Mouse (Mus musculus): ENCODE results near the gene Rpf2. TPM values are rescaled to one million over a fixed set of nuclear protein-coding genes. Genes with fewer than 3 reads are reported as not detected.

Rpf2 gene
- total RNA-seq, 1 experiment from 2014 or later = 215 TPM

DNA sequence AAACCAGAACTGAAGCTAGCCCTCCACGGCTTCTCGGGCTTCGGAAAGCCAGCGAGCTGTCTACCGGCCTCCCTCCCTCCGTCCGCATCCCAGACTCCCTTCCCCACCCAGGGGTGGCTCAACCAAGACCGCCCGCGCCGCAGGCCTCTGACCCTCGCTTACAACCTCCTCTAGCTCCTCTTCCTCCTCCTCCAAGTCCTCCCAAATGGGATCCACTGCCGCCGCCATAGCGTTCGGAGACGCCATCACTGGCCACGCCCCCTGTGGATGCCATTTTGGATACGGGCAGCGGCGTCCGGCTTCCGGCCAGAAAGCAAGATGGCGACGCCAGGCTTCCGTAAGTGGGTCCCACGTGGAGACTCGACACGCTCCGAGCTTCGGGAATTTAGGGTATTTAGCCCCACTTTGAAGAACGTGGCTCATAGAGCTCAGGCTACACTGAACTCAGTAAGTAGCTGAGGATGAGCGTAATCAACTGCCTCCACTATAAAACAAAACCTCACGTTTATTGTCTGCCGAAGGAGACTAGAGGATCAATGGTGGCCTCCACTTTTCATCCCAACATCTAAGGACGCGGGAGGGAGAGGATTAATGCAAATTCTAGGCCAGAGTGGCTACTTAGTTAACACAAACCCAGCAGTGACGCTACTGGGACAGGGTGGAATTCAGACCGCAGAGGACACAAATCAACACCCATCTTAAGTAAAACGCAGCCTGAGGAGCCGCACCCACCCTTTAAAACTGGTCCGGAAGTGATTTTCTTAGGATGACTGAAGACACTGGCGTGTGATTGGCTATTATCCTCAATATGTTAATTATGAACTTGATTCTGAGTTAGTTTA, 10.8 kb upstream of the Rpf2 start, which contains the start of gene Gtf3c6:
Gene Gtf3c6, minus strand, starts transcription at position 695 of the 842 bp plus-strand sequence.
- ATAC-seq (replicated peaks in 1 of 2; ENCODE audit: insufficient read depth in 1 of 2, low FRiP score in 2 of 2, low TSS enrichment in 1 of 2, low read depth in 1 of 2, poor library complexity in 2 of 2, severe bottlenecking in 2 of 2) = peak; percentile 70 to 76

DNA sequence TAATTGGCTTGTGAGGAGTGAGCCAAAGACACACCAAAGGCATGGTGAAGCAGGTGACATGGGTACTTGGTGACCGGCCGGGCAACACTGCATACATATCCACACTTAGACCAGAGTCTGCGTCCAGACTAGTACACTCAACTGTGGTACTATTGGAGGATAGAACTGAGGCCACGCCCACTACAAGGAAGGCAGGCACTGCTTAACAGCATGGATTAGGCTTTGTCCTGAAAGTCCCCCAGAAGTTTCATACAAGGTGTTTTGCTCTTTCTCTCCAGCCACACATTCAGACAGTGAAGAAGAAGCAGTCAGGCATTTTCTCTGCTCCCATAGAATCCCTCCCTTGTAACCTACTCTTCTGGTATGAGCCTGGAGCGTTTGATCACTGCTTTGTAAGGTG, 9.9 kb upstream of the Rpf2 start:
- ATAC-seq (replicated peaks in 1 of 2; ENCODE audit: insufficient read depth in 1 of 2, low FRiP score in 2 of 2, low TSS enrichment in 1 of 2, low read depth in 1 of 2, poor library complexity in 2 of 2, severe bottlenecking in 2 of 2) = peak; percentile 22 to 30; a peak in 1 of 4 replicates

DNA sequence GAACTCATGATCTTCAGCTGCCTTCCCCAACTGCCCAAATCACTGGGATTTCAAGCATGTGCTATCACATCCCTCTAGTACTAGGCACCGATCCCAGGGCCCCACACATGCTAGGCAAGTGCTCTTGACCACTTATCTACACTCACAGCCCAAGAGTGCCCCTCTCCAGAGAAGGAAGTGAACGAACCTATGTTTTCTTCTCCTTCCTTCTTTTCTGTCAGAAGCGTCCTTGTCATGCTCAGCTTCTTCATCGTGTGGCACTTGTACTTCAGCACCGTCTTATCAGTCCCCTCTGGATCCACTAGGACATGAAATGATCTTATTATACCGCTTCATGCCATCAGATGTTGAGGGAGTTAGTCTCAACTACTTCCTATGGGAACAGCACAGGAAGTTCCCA, 4.1 kb upstream of the Rpf2 start:
- ATAC-seq (replicated peaks in 1 of 2; ENCODE audit: insufficient read depth in 1 of 2, low FRiP score in 2 of 2, low TSS enrichment in 1 of 2, low read depth in 1 of 2, poor library complexity in 2 of 2, severe bottlenecking in 2 of 2) = no peak

GRCm38 (mm10) chr10:40249625-40250024, 2.8 kb upstream of the Rpf2 start:
- ATAC-seq (replicated peaks in 1 of 2; ENCODE audit: insufficient read depth in 1 of 2, low FRiP score in 2 of 2, low TSS enrichment in 1 of 2, low read depth in 1 of 2, poor library complexity in 2 of 2, severe bottlenecking in 2 of 2) = no peak

DNA sequence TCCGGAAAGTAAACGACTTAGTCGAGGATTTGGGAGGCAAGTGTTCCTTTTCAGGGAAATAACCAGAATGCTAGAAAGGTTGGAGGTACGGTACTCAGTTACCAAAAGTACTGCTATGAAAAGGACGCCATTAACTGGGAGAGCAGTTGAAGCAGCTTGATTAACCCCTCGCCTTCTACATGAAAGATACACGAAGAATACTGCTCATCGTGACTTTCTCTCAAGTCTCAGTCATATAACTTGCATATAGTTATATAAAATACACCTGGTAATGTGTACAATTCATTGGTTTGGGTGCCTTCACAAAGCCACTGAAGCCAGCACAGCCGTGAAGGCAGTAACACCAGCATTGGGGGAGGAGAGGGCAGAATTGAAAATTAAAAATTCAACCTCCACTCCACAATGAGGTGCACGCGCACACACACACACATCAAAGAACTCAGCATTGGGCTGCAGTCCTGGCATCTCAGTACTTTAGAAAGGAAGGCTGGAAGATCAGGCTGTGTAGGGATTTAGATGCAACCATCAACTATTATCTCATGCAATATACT, 405 bp upstream of the Rpf2 start:
- ATAC-seq (replicated peaks in 1 of 2; ENCODE audit: insufficient read depth in 1 of 2, low FRiP score in 2 of 2, low TSS enrichment in 1 of 2, low read depth in 1 of 2, poor library complexity in 2 of 2, severe bottlenecking in 2 of 2) = no peak; a peak in 1 of 4 replicates

DNA sequence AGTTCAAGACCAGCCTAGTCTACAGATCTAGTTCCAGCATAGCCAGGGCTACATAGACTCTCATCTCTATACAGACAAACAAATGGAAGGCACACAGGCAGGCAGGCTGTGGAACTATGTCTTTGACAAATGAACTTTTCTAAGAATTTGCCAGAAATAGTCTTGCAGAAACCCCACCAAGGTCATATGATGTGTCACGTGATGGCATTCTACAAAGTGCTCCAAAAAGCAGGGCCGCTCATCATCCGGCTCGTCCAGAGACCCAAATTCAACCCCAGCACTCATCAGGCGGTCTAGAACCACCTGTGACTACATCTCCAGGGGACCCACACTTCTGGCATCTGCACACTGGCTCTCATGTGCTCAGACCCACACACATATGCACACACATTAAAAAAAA, 9.0 kb downstream of the Rpf2 start:
- no peak for ATAC-seq (replicated peaks in 1 of 2; ENCODE audit: insufficient read depth in 1 of 2, low FRiP score in 2 of 2, low TSS enrichment in 1 of 2, low read depth in 1 of 2, poor library complexity in 2 of 2, severe bottlenecking in 2 of 2)

- no peak for ATAC-seq (replicated peaks in 1 of 2; ENCODE audit: insufficient read depth in 1 of 2, low FRiP score in 2 of 2, low TSS enrichment in 1 of 2, low read depth in 1 of 2, poor library complexity in 2 of 2, severe bottlenecking in 2 of 2)
Observed at GRCm38 (mm10) chr10:40233241-40233640, 13.6 kb downstream of the Rpf2 start.

DNA sequence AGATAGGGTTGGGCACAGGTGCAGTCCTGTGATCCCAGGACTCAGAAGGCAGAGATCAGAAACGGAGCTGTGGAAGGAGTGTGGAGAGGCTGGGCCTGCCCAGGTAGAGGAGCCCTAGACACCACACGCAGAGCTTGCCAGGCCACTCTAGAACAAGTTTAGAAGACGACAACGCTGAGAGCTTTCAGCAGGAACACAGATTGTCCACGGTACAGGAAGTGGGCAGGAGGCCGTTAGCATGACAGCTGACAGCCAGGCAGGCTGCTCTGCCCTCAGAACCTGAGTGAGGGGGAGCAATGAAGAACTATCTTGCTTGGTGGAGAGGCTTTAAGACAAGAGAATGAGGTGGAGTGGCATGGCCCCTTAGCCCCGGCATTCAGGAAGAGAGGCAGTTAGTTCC, 14.4 kb downstream of the Rpf2 start:
- peak; percentile 80 to 82 for ATAC-seq (replicated peaks in 1 of 2; ENCODE audit: insufficient read depth in 1 of 2, low FRiP score in 2 of 2, low TSS enrichment in 1 of 2, low read depth in 1 of 2, poor library complexity in 2 of 2, severe bottlenecking in 2 of 2)

DNA sequence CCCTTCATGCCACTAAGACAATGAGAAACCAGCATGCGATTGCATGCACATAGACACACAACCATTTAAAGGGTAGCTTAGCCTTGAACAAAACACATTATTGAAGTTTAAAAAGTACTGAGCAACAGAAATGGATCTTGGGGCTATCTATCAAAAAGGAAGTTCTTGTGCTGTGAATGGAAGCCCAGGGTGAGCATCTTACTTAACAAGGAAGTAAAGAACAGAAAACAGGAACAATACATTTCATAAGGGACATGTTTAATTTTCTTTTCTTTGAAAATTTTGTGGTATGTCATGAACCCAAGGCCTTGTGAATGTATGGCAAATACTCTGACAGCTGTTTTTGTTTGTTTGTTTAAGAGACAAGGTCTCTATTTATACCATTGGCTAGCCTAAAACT, 17.1 kb downstream of the Rpf2 start:
- ATAC-seq (replicated peaks in 1 of 2; ENCODE audit: insufficient read depth in 1 of 2, low FRiP score in 2 of 2, low TSS enrichment in 1 of 2, low read depth in 1 of 2, poor library complexity in 2 of 2, severe bottlenecking in 2 of 2) = peak in 1 of 2 experiments; percentile 42; a peak in 2 of 4 replicates

GRCm38 (mm10) chr10:40227660-40228303, 19.1 kb downstream of the Rpf2 start:
- no peak for ATAC-seq (replicated peaks in 1 of 2; ENCODE audit: insufficient read depth in 1 of 2, low FRiP score in 2 of 2, low TSS enrichment in 1 of 2, low read depth in 1 of 2, poor library complexity in 2 of 2, severe bottlenecking in 2 of 2)

DNA sequence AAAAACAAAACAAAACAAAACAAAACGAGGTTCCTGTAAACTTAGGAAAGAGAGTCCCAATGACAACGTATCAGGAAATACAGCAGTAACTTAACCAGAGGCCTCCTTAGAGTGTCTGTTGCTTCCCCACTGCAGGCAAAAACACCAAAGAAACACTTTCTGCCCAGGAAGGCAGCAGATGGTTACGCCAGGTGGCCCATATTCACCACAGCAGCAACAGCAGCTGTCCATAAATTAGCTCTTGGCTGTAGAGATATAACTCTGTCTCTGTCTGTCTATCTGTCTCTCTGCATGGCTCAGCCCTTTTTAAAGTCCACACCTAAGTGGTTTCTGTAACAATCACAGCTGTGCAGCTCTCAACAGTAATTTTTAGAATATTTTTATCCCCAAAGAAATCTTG, 28.0 kb downstream of the Rpf2 start:
- ATAC-seq (replicated peaks in 1 of 2; ENCODE audit: insufficient read depth in 1 of 2, low FRiP score in 2 of 2, low TSS enrichment in 1 of 2, low read depth in 1 of 2, poor library complexity in 2 of 2, severe bottlenecking in 2 of 2) = no peak

DNA sequence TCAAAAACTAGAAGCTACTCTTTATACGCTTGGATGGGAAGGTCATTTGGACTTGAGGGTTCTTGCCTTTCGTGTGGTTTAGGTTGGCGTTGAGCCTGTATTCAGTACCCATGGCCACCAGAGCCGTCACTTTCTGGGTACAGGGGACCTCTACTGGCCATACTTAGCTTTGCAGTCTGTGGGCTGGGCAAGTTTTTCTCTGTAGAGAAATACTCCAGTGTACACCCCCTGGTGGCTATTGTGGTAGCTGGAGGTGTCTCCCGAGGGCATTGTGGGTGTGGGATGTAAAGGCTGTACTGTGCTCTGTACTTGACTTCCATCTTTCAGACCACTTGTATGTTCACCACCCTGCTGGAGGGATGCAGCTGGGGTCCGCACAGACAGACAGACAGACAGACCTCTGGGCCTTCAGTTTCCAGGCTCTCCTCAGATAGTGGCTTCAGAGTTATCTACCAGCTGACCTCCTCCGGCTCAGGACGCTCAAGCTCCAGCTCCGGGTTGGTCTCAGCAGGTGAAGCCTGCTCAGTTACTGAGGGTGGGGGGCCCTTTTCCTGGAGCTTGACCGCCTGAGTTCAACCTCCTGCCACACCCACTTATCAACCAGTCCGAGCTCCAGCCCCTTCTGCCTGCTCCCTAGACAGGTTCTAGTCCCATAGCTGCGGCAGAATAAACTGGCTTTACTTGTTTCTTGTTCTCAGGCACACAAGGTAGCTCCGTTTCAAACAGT, 34.2 kb downstream of the Rpf2 start:
- peak; percentile 100 for ATAC-seq (replicated peaks in 1 of 2; ENCODE audit: insufficient read depth in 1 of 2, low FRiP score in 2 of 2, low TSS enrichment in 1 of 2, low read depth in 1 of 2, poor library complexity in 2 of 2, severe bottlenecking in 2 of 2)

DNA sequence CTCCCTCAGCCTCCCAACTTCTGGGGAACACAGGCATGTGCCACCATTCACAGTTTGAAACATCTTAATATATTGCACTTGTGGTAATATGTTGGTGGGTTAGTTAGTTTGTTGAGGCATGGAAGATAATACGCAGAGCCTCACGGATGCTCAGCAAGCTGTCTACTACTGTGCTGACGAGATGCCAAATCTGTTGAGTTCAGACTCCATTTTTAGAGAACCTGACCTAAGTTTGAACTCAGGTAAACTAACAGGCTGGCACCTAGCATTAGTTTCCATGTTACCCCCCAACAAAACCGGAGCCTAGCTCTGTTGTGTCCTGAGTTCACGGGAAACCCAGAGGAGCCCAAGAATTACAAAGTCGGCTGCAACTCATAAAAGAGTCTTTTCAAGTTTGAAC, 51.8 kb downstream of the Rpf2 start:
- ATAC-seq (replicated peaks in 1 of 2; ENCODE audit: insufficient read depth in 1 of 2, low FRiP score in 2 of 2, low TSS enrichment in 1 of 2, low read depth in 1 of 2, poor library complexity in 2 of 2, severe bottlenecking in 2 of 2) = no peak

DNA sequence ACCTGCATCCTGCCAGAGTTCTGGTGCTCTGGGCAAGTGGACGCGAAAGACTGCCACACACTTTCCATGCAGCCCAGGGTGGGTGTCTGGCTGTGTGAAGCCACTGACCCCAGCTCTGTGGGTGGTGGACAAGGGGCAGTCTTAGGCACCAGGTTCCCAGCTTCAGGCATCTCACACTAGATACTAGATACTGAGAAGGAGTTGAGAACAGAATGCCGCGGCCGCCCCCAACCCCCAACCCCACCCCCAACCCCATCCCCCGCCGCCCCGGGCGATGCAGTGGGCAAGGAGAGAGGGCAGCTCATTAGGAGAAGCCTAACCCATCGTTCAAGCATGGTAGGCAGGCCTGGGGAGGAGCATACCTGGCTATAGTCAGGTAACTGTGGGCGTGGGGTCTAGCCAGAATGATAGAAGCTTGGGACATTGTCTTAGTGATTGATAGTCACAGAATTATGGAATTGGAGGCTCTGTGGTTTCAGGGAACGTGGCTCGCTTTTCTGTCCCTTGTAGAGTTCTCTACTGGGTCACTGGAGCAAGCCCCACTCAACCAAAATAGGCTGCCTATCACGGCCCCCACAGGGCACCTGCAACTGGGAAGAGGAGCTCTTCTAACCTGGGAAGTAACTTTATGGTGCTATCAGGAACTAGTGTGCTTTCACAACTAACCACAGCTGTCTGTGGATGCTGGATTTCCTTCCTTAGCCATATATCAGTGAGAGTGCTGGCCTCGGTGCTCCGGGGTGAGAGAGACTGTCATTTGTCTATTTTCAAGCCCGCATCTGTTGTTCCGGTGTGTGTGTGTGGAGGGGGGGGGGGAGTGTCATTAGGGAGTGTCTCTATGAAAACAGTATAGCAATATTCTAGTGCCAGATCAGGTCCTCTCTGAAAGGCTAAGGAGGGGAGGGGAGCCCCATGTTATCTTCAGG, 54.6 kb downstream of the Rpf2 start:
- ATAC-seq (replicated peaks in 1 of 2; ENCODE audit: insufficient read depth in 1 of 2, low FRiP score in 2 of 2, low TSS enrichment in 1 of 2, low read depth in 1 of 2, poor library complexity in 2 of 2, severe bottlenecking in 2 of 2) = peak; percentile 47 to 52; a peak in 3 of 4 replicates

- ATAC-seq (replicated peaks in 1 of 2; ENCODE audit: insufficient read depth in 1 of 2, low FRiP score in 2 of 2, low TSS enrichment in 1 of 2, low read depth in 1 of 2, poor library complexity in 2 of 2, severe bottlenecking in 2 of 2) = peak; percentile 26 to 30; a peak in 2 of 4 replicates
Observed at GRCm38 (mm10) chr10:40191338-40191979, 55.4 kb downstream of the Rpf2 start.

DNA sequence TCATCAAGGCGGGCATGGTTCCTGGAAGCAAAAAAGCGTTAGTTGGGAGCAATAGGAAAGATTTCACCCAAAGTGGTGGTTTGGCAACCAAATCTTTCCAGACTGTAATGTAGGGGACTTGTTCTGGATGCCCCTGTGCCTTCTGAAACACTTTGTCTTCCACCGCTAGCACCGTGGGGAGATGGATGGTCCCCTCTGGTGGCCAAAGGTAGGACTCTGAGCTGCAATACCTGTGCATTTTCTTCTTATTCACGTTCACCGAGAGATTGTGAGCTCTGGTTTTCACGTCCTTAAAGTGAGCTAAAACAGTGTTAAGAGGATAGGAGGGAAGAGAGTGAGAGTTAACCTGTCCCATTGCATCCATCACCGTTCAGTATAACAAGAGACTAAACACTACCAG, 56.0 kb downstream of the Rpf2 start:
- ATAC-seq (replicated peaks in 1 of 2; ENCODE audit: insufficient read depth in 1 of 2, low FRiP score in 2 of 2, low TSS enrichment in 1 of 2, low read depth in 1 of 2, poor library complexity in 2 of 2, severe bottlenecking in 2 of 2) = no peak; a peak in 1 of 4 replicates

Data from hematopoietic stem cell, adult 5-6 weeks (primary cell).